Mouse (Mus musculus) naive thymus-derived CD4-positive, alpha-beta T cell, adult 5 months (primary cell): Measurements from ENCODE around the gene Cdkn2c. TPM values are rescaled to one million over a fixed set of nuclear protein-coding genes. Genes with fewer than 3 reads are reported as not detected.

Experiments
- polyA plus RNA-seq: library from polyadenylated mRNA; unstranded; fragments of 100-300 nt; shearing (Covaris generic); gene quantifications from one replicate; pipeline ENCODE4 v1.2.1, GENCODE M21; 2017

Cdkn2c gene
- 1.9 TPM for polyA plus RNA-seq

DNA sequence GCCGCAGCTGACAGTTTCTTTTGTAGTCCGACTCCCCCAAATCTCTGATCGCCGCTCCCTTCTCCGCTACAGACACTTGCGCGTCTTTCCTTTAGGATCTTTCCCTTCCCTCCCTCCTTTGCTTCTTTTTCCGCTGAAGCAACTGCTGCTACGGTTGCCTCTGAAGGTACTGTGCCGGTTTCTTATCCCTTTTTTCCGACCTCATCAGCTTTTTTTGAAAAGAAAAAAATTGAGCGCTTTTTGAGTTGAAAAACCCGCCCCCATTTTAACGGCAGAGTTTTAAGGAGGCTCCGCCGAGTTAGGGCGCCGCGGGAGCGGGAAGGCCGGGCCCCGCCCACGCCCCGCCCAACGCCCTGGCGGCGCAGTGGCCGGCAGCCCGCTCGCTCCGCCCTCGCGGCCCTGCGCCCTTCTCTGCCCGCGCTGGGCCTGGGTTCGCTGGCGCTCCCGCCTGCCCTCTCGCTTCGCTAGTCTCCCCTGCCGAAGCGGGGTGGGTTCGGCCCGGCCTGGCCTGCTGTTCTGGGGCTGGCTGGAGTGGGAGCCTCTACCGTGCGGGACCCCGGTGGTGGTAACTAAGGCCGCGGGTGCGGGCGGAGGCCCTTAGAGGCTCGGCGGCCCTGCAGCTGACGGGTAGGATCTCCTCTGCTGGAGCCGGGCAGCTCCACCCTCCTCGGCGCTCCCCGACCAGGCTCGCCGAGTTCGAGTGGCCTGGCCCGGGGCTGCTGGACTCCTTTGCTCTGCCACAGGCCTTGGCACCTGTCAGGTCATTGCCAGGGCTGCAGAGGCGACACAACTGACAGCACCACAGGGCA is at the start of gene Cdkn2c:
TSS of gene Cdkn2c (minus strand) at position 729 of the 809 bp plus-strand sequence.

DNA sequence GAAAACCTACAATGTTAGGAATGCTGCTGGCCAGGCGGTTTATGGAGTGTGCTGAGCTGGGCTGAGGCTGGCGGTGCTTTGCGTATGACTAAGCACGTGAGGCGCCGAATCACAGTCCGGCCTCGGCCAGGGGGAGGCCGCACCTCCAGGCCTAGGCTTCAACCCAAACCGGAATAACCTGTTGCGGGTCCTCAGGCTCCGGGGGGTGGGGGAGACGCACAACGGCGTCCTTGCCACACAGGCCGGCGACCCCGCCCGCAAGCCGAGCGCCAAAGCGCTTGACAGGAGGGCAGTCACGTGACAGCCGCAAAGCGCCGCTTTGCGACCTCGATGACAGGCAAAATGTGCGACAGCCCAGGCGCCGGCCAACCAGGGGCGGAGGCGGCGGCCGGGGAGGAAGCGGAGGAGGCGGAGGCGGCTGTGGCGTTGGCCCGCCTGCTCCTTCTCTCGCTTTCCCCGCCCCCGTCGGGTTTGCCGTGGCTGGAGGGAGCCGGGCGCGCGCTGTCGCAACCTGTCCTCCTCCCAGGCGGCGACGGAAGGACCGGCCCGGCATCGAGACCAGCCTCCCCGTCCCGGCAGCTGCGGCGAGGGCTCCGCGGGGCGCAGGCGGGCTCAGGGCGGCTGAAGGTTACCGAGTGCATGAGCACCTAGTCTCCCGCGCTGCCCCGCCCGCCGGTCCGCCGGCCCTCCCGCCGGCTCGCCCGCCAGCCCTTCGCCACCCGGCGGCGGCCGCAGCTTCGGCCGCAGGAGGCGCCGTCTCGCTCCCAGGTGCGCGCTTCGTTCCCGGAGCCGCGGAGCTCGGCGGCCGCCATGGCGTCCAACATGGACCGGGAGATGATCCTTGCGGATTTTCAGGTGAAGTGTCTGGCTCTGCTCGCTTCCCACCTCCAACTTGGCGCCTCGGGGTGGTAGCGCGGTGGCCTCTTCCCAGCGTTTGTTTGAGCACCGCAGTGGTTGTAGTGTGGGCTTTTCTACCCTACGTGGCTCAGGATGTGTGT is 9.5 kb upstream of the Cdkn2c start, which contains the start of gene Faf1:
TSS of gene Faf1 (plus strand) at position 371 of the 998 bp plus-strand sequence.

Other genes starting within 250 kb of the Cdkn2c start
- gene Rnf11, start 182.5 kb downstream of the Cdkn2c start, polyA plus RNA-seq, result 40.3 TPM
- gene 4930522H14Rik, start 135.9 kb downstream of the Cdkn2c start, polyA plus RNA-seq, result not detected
- 48.9 TPM for gene Faf1, start 9.4 kb upstream of the Cdkn2c start, polyA plus RNA-seq